Mouse (Mus musculus) E14TG2a.4 (cell line): ENCODE results near the gene Duxf3.
"Not testable (repeated sequence)": the region's sequence is repeated elsewhere in the genome, so short reads cannot be mapped to it uniquely, and the experiment has no call there.

ENCODE experiments used
- CTCF ChIP-seq: conservative IDR thresholded peaks from 2 replicates; pipeline ENCODE4 v1.5.1; 2014; ENCODE audit warnings: low read length
- NANOG ChIP-seq: IDR thresholded peaks from 2 replicates; pipeline ENCODE4 v1.6.1; 2014; ENCODE audit warnings: borderline replicate concordance, low read length, mixed read lengths
- POU5F1 ChIP-seq: IDR thresholded peaks from 2 replicates; pipeline ENCODE4 v1.6.1; 2014; ENCODE audit warnings: low read length, borderline replicate concordance

- TF ChIP-seq CTCF, POU5F1: not testable (repeated sequence)
- peak; percentile 24; the same call in 1 of the 2 replicates for TF ChIP-seq NANOG
Observed at GRCm38 (mm10) chr10:58231779-58232640, 465 bp downstream of the Duxf3 start.
